Mouse (Mus musculus): ENCODE measurements around the gene Cfap97d1.

Cfap97d1 gene

GRCm38 (mm10) chr11:101984054-101985025 lies at the start of gene Cfap97d1:
Gene Cfap97d1 (plus strand): TSS chr11:101984279.
- in situ Hi-C loops (cut with MseI, MboI), result no loop called here

GRCm38 (mm10) chr11:101935743-101936142 lies 48.3 kb upstream of the Cfap97d1 start:
- in situ Hi-C loops (cut with MseI, MboI), result no loop called here

- in situ Hi-C loops (cut with MseI, MboI), result no loop called here
Observed at GRCm38 (mm10) chr11:101936421-101936820, 47.7 kb upstream of the Cfap97d1 start.

GRCm38 (mm10) chr11:101937108-101937507 lies 47.0 kb upstream of the Cfap97d1 start:
- in situ Hi-C loops (cut with MseI, MboI), result no loop called here

GRCm38 (mm10) chr11:101943055-101943454 lies 41.0 kb upstream of the Cfap97d1 start:
- in situ Hi-C loops (cut with MseI, MboI), result no loop called here

- in situ Hi-C loops (cut with MseI, MboI), result no loop called here
Observed at GRCm38 (mm10) chr11:101946525-101946924, 37.6 kb upstream of the Cfap97d1 start.

GRCm38 (mm10) chr11:101950021-101950420 lies 34.1 kb upstream of the Cfap97d1 start:
- in situ Hi-C loops (cut with MseI, MboI), result no loop called here

- in situ Hi-C loops (cut with MseI, MboI), result no loop called here
Observed at GRCm38 (mm10) chr11:101952541-101953341, 31.3 kb upstream of the Cfap97d1 start.

GRCm38 (mm10) chr11:101953441-101953840 lies 30.6 kb upstream of the Cfap97d1 start:
- in situ Hi-C loops (cut with MseI, MboI), result no loop called here

GRCm38 (mm10) chr11:101957476-101957875 lies 26.6 kb upstream of the Cfap97d1 start:
- in situ Hi-C loops (cut with MseI, MboI), result no loop called here

- in situ Hi-C loops (cut with MseI, MboI), result no loop called here
Observed at GRCm38 (mm10) chr11:101963043-101963442, 21.0 kb upstream of the Cfap97d1 start.

GRCm38 (mm10) chr11:101963473-101964291 lies 20.4 kb upstream of the Cfap97d1 start:
- in situ Hi-C loops (cut with MseI, MboI), result no loop called here

- in situ Hi-C loops (cut with MseI, MboI), result loop anchor here (5.0 kb wide), 1 partner anchor 42 kb away; no protein-coding TSS in a partner anchor
Observed at GRCm38 (mm10) chr11:101964647-101965046, 19.4 kb upstream of the Cfap97d1 start.

GRCm38 (mm10) chr11:101965553-101965952 lies 18.5 kb upstream of the Cfap97d1 start:
- in situ Hi-C loops (cut with MseI, MboI), result loop anchor here (5.0 kb wide), 1 partner anchor 43 kb away; no protein-coding TSS in a partner anchor

- in situ Hi-C loops (cut with MseI, MboI), result loop anchor here (5.0 kb wide), 1 partner anchor 45 kb away; no protein-coding TSS in a partner anchor
Observed at GRCm38 (mm10) chr11:101966965-101967614, 17.0 kb upstream of the Cfap97d1 start, which contains the start of gene Sost. Gene Sost (minus strand): TSS chr11:101967015.

- in situ Hi-C loops (cut with MseI, MboI), result loop anchor here (5.0 kb wide), 1 partner anchor 46 kb away; no protein-coding TSS in a partner anchor
Observed at GRCm38 (mm10) chr11:101968311-101968710, 15.8 kb upstream of the Cfap97d1 start.

- in situ Hi-C loops (cut with MseI, MboI), result loop anchor here (5.0 kb wide), 1 partner anchor 46 kb away; no protein-coding TSS in a partner anchor
Observed at GRCm38 (mm10) chr11:101968791-101969190, 15.3 kb upstream of the Cfap97d1 start.

GRCm38 (mm10) chr11:101969835-101970234 lies 14.2 kb upstream of the Cfap97d1 start:
- in situ Hi-C loops (cut with MseI, MboI), result loop anchor here (5.0 kb wide), 1 partner anchor 48 kb away; no protein-coding TSS in a partner anchor

GRCm38 (mm10) chr11:101971410-101971809 lies 12.7 kb upstream of the Cfap97d1 start:
- in situ Hi-C loops (cut with MseI, MboI), result no loop called here

GRCm38 (mm10) chr11:101972097-101972496 lies 12.0 kb upstream of the Cfap97d1 start:
- in situ Hi-C loops (cut with MseI, MboI), result no loop called here
